Mouse (Mus musculus): ENCODE results near the gene Kif21b.

DNA sequence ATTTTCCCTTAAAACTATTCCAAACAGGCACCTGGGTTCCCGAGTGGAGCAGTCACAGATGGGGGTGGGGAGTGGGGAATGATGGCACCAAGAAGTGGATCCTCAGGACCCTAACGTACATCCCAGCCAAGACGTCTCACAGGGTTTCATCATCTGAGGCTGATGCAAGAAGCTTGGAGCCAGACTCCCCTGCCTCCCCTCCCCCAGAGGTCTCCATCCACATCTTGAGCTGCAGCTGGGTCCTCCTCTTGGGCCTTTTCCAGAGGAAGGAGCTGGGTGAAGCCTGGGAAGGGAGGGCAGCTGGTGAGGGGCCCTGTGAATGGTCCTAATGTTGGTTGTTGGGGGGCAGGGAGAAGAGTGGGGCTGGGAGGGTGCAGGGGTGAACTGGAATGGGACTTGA, 1.1 kb upstream of the Kif21b start:
- TF ChIP-seq CTCF (IDR thresholded peaks at IDR 0.05; ENCODE audit: insufficient read depth, low read depth, low read length) = no peak
- no peak for TF ChIP-seq POLR2A (IDR thresholded peaks at IDR 0.05; ENCODE audit: insufficient read depth, low read depth, low read length)

All from olfactory bulb, adult 2 months (tissue).